Mouse (Mus musculus): Measurements from ENCODE around the gene Erbin. TPM values are rescaled to one million over a fixed set of nuclear protein-coding genes. Genes with fewer than 3 reads are reported as not detected.

Gene Erbin
- polyA plus RNA-seq, 1 experiment from 2014 or later, result 28.4 TPM

- Histone ChIP-seq H3K27me3 (replicated peaks; ENCODE audit: control insufficient read depth, insufficient read depth, low read length) (no peaks in the 10 kb centered on the region), H3K4me2 (replicated peaks; ENCODE audit: low read depth) (peak overlapping the region; percentile 73), H3K9ac (ENCODE audit: low read depth, low read length) (peak overlapping the region; percentile 100), H3K9me3 (ENCODE audit: control insufficient read depth) (no peaks in the 10 kb centered on the region), H3K27ac (ENCODE audit: low read depth, low read length) (peak overlapping the region; percentile 100), H3K4me3 (ENCODE audit: low read depth, low read length) (peak overlapping the region; percentile 95), H3K4me1 (replicated peaks; ENCODE audit: control insufficient read depth, insufficient read depth, low read length) (no peaks in the 10 kb centered on the region; the same call in 1 of the 2 replicates), H3K36me3 (ENCODE audit: control insufficient read depth, insufficient read depth) (no peaks in the 10 kb centered on the region)
- under 1% methylated on average over 32 of the region's 32 CpGs for whole genome bisulfite sequencing
- no peak for TF ChIP-seq CTCF (IDR thresholded peaks at IDR 0.05; ENCODE audit: low read depth)
- ATAC-seq, result no peak
Observed at GRCm38 (mm10) chr13:103919234-103919955, 919 bp downstream of the Erbin start.

GRCm38 (mm10) chr13:103918432-103918831 is 1.9 kb downstream of the Erbin start:
- no peak for ATAC-seq
- Histone ChIP-seq H3K4me3 (ENCODE audit: low read depth, low read length) (peak overlapping the region; percentile 95), H3K27me3 (replicated peaks; ENCODE audit: control insufficient read depth, insufficient read depth, low read length) (no peaks in the 10 kb centered on the region), H3K4me1 (replicated peaks; ENCODE audit: control insufficient read depth, insufficient read depth, low read length) (no peaks in the 10 kb centered on the region; the same call in 1 of the 2 replicates), H3K9ac (ENCODE audit: low read depth, low read length) (peak overlapping the region; percentile 100), H3K9me3 (ENCODE audit: control insufficient read depth) (no peaks in the 10 kb centered on the region), H3K36me3 (ENCODE audit: control insufficient read depth, insufficient read depth) (no peaks in the 10 kb centered on the region), H3K27ac (ENCODE audit: low read depth, low read length) (peak overlapping the region; percentile 100; the same call in 1 of the 2 replicates), H3K4me2 (replicated peaks; ENCODE audit: low read depth) (peak overlapping the region; percentile 73)
- WGBS, result 4% methylated on average over 3 of the region's 3 CpGs
- TF ChIP-seq CTCF (IDR thresholded peaks at IDR 0.05; ENCODE audit: low read depth), result no peak

- no peaks in the 10 kb centered on the region for H3K27me3 ChIP-seq (replicated peaks; ENCODE audit: control insufficient read depth, insufficient read depth, low read length)
- no peak for TF ChIP-seq CTCF (IDR thresholded peaks at IDR 0.05; ENCODE audit: low read depth)
- H3K4me1 ChIP-seq (replicated peaks; ENCODE audit: control insufficient read depth, insufficient read depth, low read length), result no peaks in the 10 kb centered on the region; the same call in none of the 2 replicates
- H3K4me2 ChIP-seq (replicated peaks; ENCODE audit: low read depth), result no peak overlapping the region
- no peaks in the 10 kb centered on the region for H3K36me3 ChIP-seq (ENCODE audit: control insufficient read depth, insufficient read depth)
- 69% methylated on average over 4 of the region's 4 CpGs for WGBS
- ATAC-seq, result no peak
- no peak overlapping the region for H3K27ac ChIP-seq (ENCODE audit: low read depth, low read length)
- no peaks in the 10 kb centered on the region for H3K9me3 ChIP-seq (ENCODE audit: control insufficient read depth)
- no peak overlapping the region for H3K4me3 ChIP-seq (ENCODE audit: low read depth, low read length)
- H3K9ac ChIP-seq (ENCODE audit: low read depth, low read length), result no peak overlapping the region
Observed at GRCm38 (mm10) chr13:103914114-103914736, 6.1 kb downstream of the Erbin start.

DNA sequence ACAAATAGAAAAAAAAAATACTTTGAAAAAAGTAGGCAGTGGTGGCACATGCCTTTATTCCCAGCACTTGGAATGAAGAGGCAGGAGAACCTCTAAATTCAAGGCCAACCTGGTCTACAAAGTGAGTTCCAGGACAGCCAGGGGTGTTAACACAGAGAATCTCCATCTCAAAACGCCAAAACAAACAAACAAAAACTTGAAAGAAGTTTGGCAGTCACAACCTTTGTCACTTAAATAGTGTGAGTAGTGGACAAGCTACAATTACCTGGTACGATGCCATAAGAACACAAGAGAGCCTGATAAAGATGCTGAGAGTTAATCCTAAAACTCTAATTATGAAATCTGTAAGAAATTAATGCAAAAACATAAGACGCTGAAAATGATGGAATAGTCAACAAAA is 8.0 kb downstream of the Erbin start:
- no peak for TF ChIP-seq CTCF (IDR thresholded peaks at IDR 0.05; ENCODE audit: low read depth)

GRCm38 (mm10) chr13:103910598-103910997 is 9.7 kb downstream of the Erbin start:
- H3K9me3 ChIP-seq (ENCODE audit: control insufficient read depth), result no peaks in the 10 kb centered on the region
- TF ChIP-seq CTCF (IDR thresholded peaks at IDR 0.05; ENCODE audit: low read depth), result no peak
- 59% methylated on average over 1 of the region's 1 CpGs for WGBS

More for the DNA sequence above, 8.0 kb downstream of the Erbin start:
- no peak overlapping the region for H3K4me3 ChIP-seq (ENCODE audit: low read depth, low read length)
- H3K27me3 ChIP-seq (replicated peaks; ENCODE audit: control insufficient read depth, insufficient read depth, low read length), result no peaks in the 10 kb centered on the region
- no peak overlapping the region for H3K4me2 ChIP-seq (replicated peaks; ENCODE audit: low read depth)
- H3K4me1 ChIP-seq (replicated peaks; ENCODE audit: control insufficient read depth, insufficient read depth, low read length), result no peaks in the 10 kb centered on the region; the same call in none of the 2 replicates
- H3K36me3 ChIP-seq (ENCODE audit: control insufficient read depth, insufficient read depth), result no peaks in the 10 kb centered on the region
- ATAC-seq, result no peak
- H3K9ac ChIP-seq (ENCODE audit: low read depth, low read length), result no peak overlapping the region
- no peak overlapping the region for H3K27ac ChIP-seq (ENCODE audit: low read depth, low read length)
- H3K9me3 ChIP-seq (ENCODE audit: control insufficient read depth), result no peaks in the 10 kb centered on the region
- WGBS, result 71% methylated on average over 3 of the region's 3 CpGs

GRCm38 (mm10) chr13:103909894-103910293 is 10.4 kb downstream of the Erbin start:
- H3K36me3 ChIP-seq (ENCODE audit: control insufficient read depth, insufficient read depth), result no peaks in the 10 kb centered on the region
- H3K4me1 ChIP-seq (replicated peaks; ENCODE audit: control insufficient read depth, insufficient read depth, low read length), result no peaks in the 10 kb centered on the region; the same call in 1 of the 2 replicates
- no peak for TF ChIP-seq CTCF (IDR thresholded peaks at IDR 0.05; ENCODE audit: low read depth)
- H3K4me3 ChIP-seq (ENCODE audit: low read depth, low read length), result no peak overlapping the region
- ATAC-seq, result no peak
- no peak overlapping the region for H3K9ac ChIP-seq (ENCODE audit: low read depth, low read length)
- WGBS, result 52% methylated on average over 3 of the region's 3 CpGs
- no peak overlapping the region for H3K4me2 ChIP-seq (replicated peaks; ENCODE audit: low read depth)
- no peaks in the 10 kb centered on the region for H3K9me3 ChIP-seq (ENCODE audit: control insufficient read depth)
- H3K27ac ChIP-seq (ENCODE audit: low read depth, low read length), result no peak overlapping the region; the same call in 1 of the 2 replicates
- no peaks in the 10 kb centered on the region for H3K27me3 ChIP-seq (replicated peaks; ENCODE audit: control insufficient read depth, insufficient read depth, low read length)

More at GRCm38 (mm10) chr13:103910598-103910997, 9.7 kb downstream of the Erbin start:
- Histone ChIP-seq H3K27ac (ENCODE audit: low read depth, low read length) (no peak overlapping the region), H3K36me3 (ENCODE audit: control insufficient read depth, insufficient read depth) (no peaks in the 10 kb centered on the region), H3K27me3 (replicated peaks; ENCODE audit: control insufficient read depth, insufficient read depth, low read length) (no peaks in the 10 kb centered on the region), H3K4me3 (ENCODE audit: low read depth, low read length) (no peak overlapping the region), H3K4me2 (replicated peaks; ENCODE audit: low read depth) (peak overlapping the region; percentile 9; the same call in 1 of the 2 replicates), H3K9ac (ENCODE audit: low read depth, low read length) (no peak overlapping the region), H3K4me1 (replicated peaks; ENCODE audit: control insufficient read depth, insufficient read depth, low read length) (no peaks in the 10 kb centered on the region; the same call in 1 of the 2 replicates)
- 0 out of 2 replicates have a peak, but pooled peaks have one; percentile 54 for ATAC-seq
